Mouse (Mus musculus): ENCODE results near the gene Tmem117. TPM values are rescaled to one million over a fixed set of nuclear protein-coding genes. Genes with fewer than 3 reads are reported as not detected.

Gene Tmem117
- polyA plus RNA-seq, 1 experiment from 2014 or later = 4.6 TPM

GRCm38 (mm10) chr15:94687176-94687575 lies 58.1 kb downstream of the Tmem117 start:
- no peak for ATAC-seq (ENCODE audit: insufficient read depth, low FRiP score)

GRCm38 (mm10) chr15:94687629-94688028 lies 58.6 kb downstream of the Tmem117 start:
- H3K4me1 ChIP-seq (ENCODE audit: control insufficient read depth, insufficient read depth, low read length) = no peaks in the 10 kb centered on the region
- H3K27ac ChIP-seq (ENCODE audit: low read length) = no peak overlapping the region
- H3K4me3 ChIP-seq (replicated peaks; ENCODE audit: low read length) = no peak overlapping the region
- ATAC-seq (ENCODE audit: insufficient read depth, low FRiP score) = no peak
- H3K9me3 ChIP-seq (replicated peaks; ENCODE audit: control insufficient read depth, low read length) = no peaks in the 10 kb centered on the region
- no peaks in the 10 kb centered on the region for H3K27me3 ChIP-seq (ENCODE audit: control insufficient read depth, insufficient read depth, low read length)
- H3K4me2 ChIP-seq (ENCODE audit: low read depth, low read length) = no peak overlapping the region
- WGBS = 77% methylated on average over 3 of the region's 3 CpGs
- H3K36me3 ChIP-seq (ENCODE audit: control insufficient read depth, insufficient read depth, low read length) = no peaks in the 10 kb centered on the region
- no peak overlapping the region for H3K9ac ChIP-seq (ENCODE audit: low read length)

More at GRCm38 (mm10) chr15:94687176-94687575, 58.1 kb downstream of the Tmem117 start:
- Histone ChIP-seq H3K27me3 (ENCODE audit: control insufficient read depth, insufficient read depth, low read length) (no peaks in the 10 kb centered on the region), H3K4me1 (ENCODE audit: control insufficient read depth, insufficient read depth, low read length) (no peaks in the 10 kb centered on the region), H3K9me3 (replicated peaks; ENCODE audit: control insufficient read depth, low read length) (no peaks in the 10 kb centered on the region), H3K4me2 (ENCODE audit: low read depth, low read length) (no peak overlapping the region), H3K27ac (ENCODE audit: low read length) (no peak overlapping the region), H3K9ac (ENCODE audit: low read length) (no peak overlapping the region), H3K4me3 (replicated peaks; ENCODE audit: low read length) (no peak overlapping the region), H3K36me3 (ENCODE audit: control insufficient read depth, insufficient read depth, low read length) (no peaks in the 10 kb centered on the region)
- 85% methylated on average over 7 of the region's 7 CpGs for WGBS

- H3K4me1 ChIP-seq (ENCODE audit: control insufficient read depth, insufficient read depth, low read length) = no peaks in the 10 kb centered on the region
- 74% methylated on average over 5 of the region's 5 CpGs for WGBS
- H3K27ac ChIP-seq (ENCODE audit: low read length) = no peak overlapping the region
- ATAC-seq (ENCODE audit: insufficient read depth, low FRiP score) = no peak
- H3K9ac ChIP-seq (ENCODE audit: low read length) = no peak overlapping the region
- no peak overlapping the region for H3K4me3 ChIP-seq (replicated peaks; ENCODE audit: low read length)
- no peaks in the 10 kb centered on the region for H3K36me3 ChIP-seq (ENCODE audit: control insufficient read depth, insufficient read depth, low read length)
- no peaks in the 10 kb centered on the region for H3K27me3 ChIP-seq (ENCODE audit: control insufficient read depth, insufficient read depth, low read length)
- H3K4me2 ChIP-seq (ENCODE audit: low read depth, low read length) = no peak overlapping the region
- no peaks in the 10 kb centered on the region for H3K9me3 ChIP-seq (replicated peaks; ENCODE audit: control insufficient read depth, low read length)
These were observed 60.3 kb downstream of the Tmem117 start for GRCm38 (mm10) chr15:94689195-94689883.

DNA sequence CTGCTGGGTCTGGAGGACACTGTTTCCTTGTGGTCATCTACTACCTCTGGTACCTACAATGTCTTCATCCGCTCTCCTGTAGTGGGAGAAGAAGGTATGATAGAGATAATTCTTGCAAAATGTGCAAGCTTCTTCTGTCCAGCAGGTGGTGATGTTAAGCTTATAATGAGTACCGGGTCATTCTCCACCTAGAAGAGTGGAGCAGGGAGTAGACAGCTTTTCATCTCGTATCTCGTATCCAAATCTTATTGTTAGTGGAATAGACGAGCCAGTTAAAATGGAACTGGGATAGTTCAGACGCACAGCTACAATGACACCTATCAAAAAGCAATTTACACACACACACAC lies 60.8 kb downstream of the Tmem117 start:
- no peaks in the 10 kb centered on the region for H3K9me3 ChIP-seq (replicated peaks; ENCODE audit: control insufficient read depth, low read length)
- no peaks in the 10 kb centered on the region for H3K27me3 ChIP-seq (ENCODE audit: control insufficient read depth, insufficient read depth, low read length)
- no peak overlapping the region for H3K9ac ChIP-seq (ENCODE audit: low read length)
- no peak overlapping the region for H3K27ac ChIP-seq (ENCODE audit: low read length)
- no peaks in the 10 kb centered on the region for H3K4me1 ChIP-seq (ENCODE audit: control insufficient read depth, insufficient read depth, low read length)
- H3K4me3 ChIP-seq (replicated peaks; ENCODE audit: low read length) = no peak overlapping the region
- 49% methylated on average over 6 of the region's 6 CpGs for WGBS
- no peak overlapping the region for H3K4me2 ChIP-seq (ENCODE audit: low read depth, low read length)
- H3K36me3 ChIP-seq (ENCODE audit: control insufficient read depth, insufficient read depth, low read length) = no peaks in the 10 kb centered on the region
- ATAC-seq (ENCODE audit: insufficient read depth, low FRiP score) = no peak

DNA sequence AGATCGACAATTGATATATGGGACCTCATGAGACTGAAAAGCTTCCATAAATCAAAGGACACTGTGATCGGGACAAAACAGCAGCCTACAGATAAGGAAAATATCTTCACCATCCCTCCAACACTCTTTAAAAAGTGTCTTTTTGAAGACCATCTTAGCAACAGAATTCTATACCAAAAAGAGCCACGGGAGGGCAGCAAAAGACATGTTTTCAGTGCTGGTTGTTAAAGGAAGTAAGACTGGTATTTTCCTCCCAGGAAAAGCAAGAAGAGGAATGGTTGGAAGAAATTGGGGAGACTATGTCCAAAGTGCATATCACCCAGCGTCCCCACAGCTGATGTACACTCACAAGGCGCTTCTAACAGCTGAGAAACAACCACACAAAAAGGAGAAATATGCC lies 93.7 kb downstream of the Tmem117 start:
- Histone ChIP-seq H3K27ac (ENCODE audit: low read length) (no peak overlapping the region), H3K9ac (ENCODE audit: low read length) (no peak overlapping the region), H3K4me2 (ENCODE audit: low read depth, low read length) (no peak overlapping the region), H3K36me3 (ENCODE audit: control insufficient read depth, insufficient read depth, low read length) (no peaks in the 10 kb centered on the region), H3K27me3 (ENCODE audit: control insufficient read depth, insufficient read depth, low read length) (no peaks in the 10 kb centered on the region), H3K9me3 (replicated peaks; ENCODE audit: control insufficient read depth, low read length) (no peaks in the 10 kb centered on the region), H3K4me1 (ENCODE audit: control insufficient read depth, insufficient read depth, low read length) (no peaks in the 10 kb centered on the region), H3K4me3 (replicated peaks; ENCODE audit: low read length) (no peak overlapping the region)
- 22% methylated on average over 5 of the region's 5 CpGs for WGBS
- ATAC-seq (ENCODE audit: insufficient read depth, low FRiP score) = no peak

DNA sequence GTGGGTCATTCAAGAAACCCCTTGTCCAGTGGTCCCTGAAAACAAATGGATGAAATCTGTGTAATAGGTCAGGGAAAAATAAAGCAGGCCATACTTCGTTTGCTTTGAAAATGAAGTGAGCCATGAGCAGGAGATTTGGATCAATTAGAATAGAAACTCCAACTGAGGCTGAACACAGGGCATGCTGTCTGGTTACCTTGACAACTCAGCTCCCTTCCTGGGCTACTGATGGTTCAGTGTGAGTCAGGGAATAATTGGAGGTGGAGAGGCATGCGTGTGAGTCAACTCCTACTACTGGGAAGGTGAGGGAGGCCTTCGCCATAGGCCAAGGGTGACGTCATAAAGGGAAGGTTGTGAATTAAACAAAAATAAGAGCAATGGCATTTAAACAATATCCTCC lies 103.1 kb downstream of the Tmem117 start:
- H3K4me2 ChIP-seq (ENCODE audit: low read depth, low read length) = no peak overlapping the region
- no peaks in the 10 kb centered on the region for H3K27me3 ChIP-seq (ENCODE audit: control insufficient read depth, insufficient read depth, low read length)
- no peak for ATAC-seq (ENCODE audit: insufficient read depth, low FRiP score)
- H3K36me3 ChIP-seq (ENCODE audit: control insufficient read depth, insufficient read depth, low read length) = no peaks in the 10 kb centered on the region
- no peak overlapping the region for H3K9ac ChIP-seq (ENCODE audit: low read length)
- no peaks in the 10 kb centered on the region for H3K4me1 ChIP-seq (ENCODE audit: control insufficient read depth, insufficient read depth, low read length)
- H3K9me3 ChIP-seq (replicated peaks; ENCODE audit: control insufficient read depth, low read length) = no peaks in the 10 kb centered on the region
- no peak overlapping the region for H3K27ac ChIP-seq (ENCODE audit: low read length)
- 82% methylated on average over 4 of the region's 4 CpGs for WGBS
- H3K4me3 ChIP-seq (replicated peaks; ENCODE audit: low read length) = no peak overlapping the region

DNA sequence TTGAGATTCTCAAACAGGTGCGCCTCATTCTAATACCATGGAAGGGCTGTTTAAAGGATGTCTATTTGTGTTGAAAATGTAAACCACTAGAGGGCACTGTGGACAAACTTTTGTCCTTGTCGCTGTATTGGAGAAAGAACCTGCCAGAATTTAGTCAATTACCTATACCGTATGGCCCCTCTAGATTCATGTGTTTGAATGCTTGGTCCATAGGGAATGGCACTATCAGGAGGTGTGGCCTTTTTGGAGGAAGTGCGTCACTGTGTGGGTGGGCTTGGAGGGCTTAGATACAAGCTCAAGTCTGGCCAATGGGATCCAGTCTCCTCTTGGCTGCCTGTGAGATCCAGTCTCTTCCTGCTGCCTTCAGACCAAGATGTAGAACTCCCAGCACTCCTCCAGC lies 140.2 kb downstream of the Tmem117 start:
- no peaks in the 10 kb centered on the region for H3K36me3 ChIP-seq (ENCODE audit: control insufficient read depth, insufficient read depth, low read length)
- H3K4me1 ChIP-seq (ENCODE audit: control insufficient read depth, insufficient read depth, low read length) = no peaks in the 10 kb centered on the region
- no peak overlapping the region for H3K27ac ChIP-seq (ENCODE audit: low read length)
- H3K27me3 ChIP-seq (ENCODE audit: control insufficient read depth, insufficient read depth, low read length) = no peaks in the 10 kb centered on the region
- H3K9ac ChIP-seq (ENCODE audit: low read length) = no peak overlapping the region
- no peak for ATAC-seq (ENCODE audit: insufficient read depth, low FRiP score)
- 18% methylated on average over 4 of the region's 4 CpGs for WGBS
- H3K4me3 ChIP-seq (replicated peaks; ENCODE audit: low read length) = no peak overlapping the region
- no peaks in the 10 kb centered on the region for H3K9me3 ChIP-seq (replicated peaks; ENCODE audit: control insufficient read depth, low read length)
- H3K4me2 ChIP-seq (ENCODE audit: low read depth, low read length) = no peak overlapping the region

GRCm38 (mm10) chr15:94770832-94771578 lies 142.0 kb downstream of the Tmem117 start:
- no peaks in the 10 kb centered on the region for H3K36me3 ChIP-seq (ENCODE audit: control insufficient read depth, insufficient read depth, low read length)
- no peaks in the 10 kb centered on the region for H3K27me3 ChIP-seq (ENCODE audit: control insufficient read depth, insufficient read depth, low read length)
- H3K4me2 ChIP-seq (ENCODE audit: low read depth, low read length) = no peak overlapping the region
- no peak overlapping the region for H3K27ac ChIP-seq (ENCODE audit: low read length)
- no peaks in the 10 kb centered on the region for H3K9me3 ChIP-seq (replicated peaks; ENCODE audit: control insufficient read depth, low read length)
- no peak overlapping the region for H3K9ac ChIP-seq (ENCODE audit: low read length)
- ATAC-seq (ENCODE audit: insufficient read depth, low FRiP score) = no peak
- no peaks in the 10 kb centered on the region for H3K4me1 ChIP-seq (ENCODE audit: control insufficient read depth, insufficient read depth, low read length)
- no peak overlapping the region for H3K4me3 ChIP-seq (replicated peaks; ENCODE audit: low read length)
- 77% methylated on average over 7 of the region's 7 CpGs for WGBS

DNA sequence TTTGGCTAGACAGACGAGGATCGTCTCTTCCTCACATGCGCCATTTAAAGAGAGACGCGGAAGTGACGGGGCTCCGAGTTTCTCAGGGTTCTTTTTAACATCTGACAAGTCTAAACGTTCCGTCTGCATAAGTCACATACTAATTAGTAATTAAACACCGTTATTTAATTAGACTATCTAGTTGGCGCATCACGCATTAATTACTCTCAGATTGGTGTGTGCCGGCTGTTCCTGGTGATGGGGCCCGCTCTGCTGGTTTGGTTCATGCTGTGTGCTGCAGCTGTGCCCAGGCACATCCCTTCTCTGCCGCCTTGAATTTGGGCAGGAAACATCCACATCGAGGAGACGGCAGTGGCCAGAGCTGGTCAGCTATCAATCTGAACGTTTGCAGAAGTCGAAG lies 142.7 kb downstream of the Tmem117 start:
- H3K36me3 ChIP-seq (ENCODE audit: control insufficient read depth, insufficient read depth, low read length) = no peaks in the 10 kb centered on the region
- no peak overlapping the region for H3K27ac ChIP-seq (ENCODE audit: low read length)
- H3K9me3 ChIP-seq (replicated peaks; ENCODE audit: control insufficient read depth, low read length) = no peaks in the 10 kb centered on the region
- 90% methylated on average over 19 of the region's 19 CpGs for WGBS
- no peak overlapping the region for H3K4me2 ChIP-seq (ENCODE audit: low read depth, low read length)
- no peak overlapping the region for H3K4me3 ChIP-seq (replicated peaks; ENCODE audit: low read length)
- ATAC-seq (ENCODE audit: insufficient read depth, low FRiP score) = no peak
- no peaks in the 10 kb centered on the region for H3K27me3 ChIP-seq (ENCODE audit: control insufficient read depth, insufficient read depth, low read length)
- H3K4me1 ChIP-seq (ENCODE audit: control insufficient read depth, insufficient read depth, low read length) = no peaks in the 10 kb centered on the region
- H3K9ac ChIP-seq (ENCODE audit: low read length) = no peak overlapping the region

Measured in stomach, embryonic 16.5 days (tissue).